Mouse (Mus musculus) heart, adult 2 months (tissue): ENCODE results near the gene Ift80. TPM values are rescaled to one million over a fixed set of nuclear protein-coding genes. Genes with fewer than 3 reads are reported as not detected.

ENCODE experiments used
- DNase-seq, 2 experiments: peaks; one replicate each; pipeline ENCODE4 v3.0.0; 2021
- H3K27ac ChIP-seq: fragments of 200-600 bp; 2 replicates; pipeline ENCODE4 v1.8.1; 2022
- H3K27me3 ChIP-seq: fragments of 200-500 bp; 2 replicates; pipeline ENCODE4 v1.6.1; 2012; ENCODE audit warnings: mild to moderate bottlenecking, low read length, inconsistent platforms, mixed read lengths; ENCODE audit not compliant: control insufficient read depth, insufficient read depth
- H3K36me3 ChIP-seq: fragments of 200-500 bp; 2 replicates; pipeline ENCODE4 v1.6.1; 2012; ENCODE audit warnings: low read length, inconsistent platforms; ENCODE audit not compliant: control insufficient read depth, insufficient read depth
- H3K4me1 ChIP-seq: fragments of 200-500 bp; 2 replicates; pipeline ENCODE4 v1.6.1; 2011; ENCODE audit warnings: low read length; ENCODE audit not compliant: control insufficient read depth, insufficient read depth
- H3K4me3 ChIP-seq: fragments of 200-600 bp; 2 replicates; pipeline ENCODE4 v1.8.1; 2022
- H3K79me2 ChIP-seq: fragments of 200-500 bp; replicated peaks from 2 replicates; pipeline ENCODE4 v1.6.1; 2012; ENCODE audit warnings: mild to moderate bottlenecking, inconsistent platforms, low read length, moderate library complexity, mixed read lengths; ENCODE audit not compliant: control insufficient read depth, insufficient read depth
- H3K9ac ChIP-seq: fragments of 200-500 bp; 2 replicates; pipeline ENCODE4 v1.6.1; 2012; ENCODE audit warnings: low read depth, mild to moderate bottlenecking, control low read depth, inconsistent platforms, low read length, mixed read lengths
- CTCF ChIP-seq: fragments of 200-600 bp; IDR thresholded peaks from 2 replicates; pipeline ENCODE4 v1.8.1; 2022; ENCODE audit warnings: antibody characterized with exemption, mild to moderate bottlenecking, moderate library complexity
- EP300 ChIP-seq: fragments of 200-500 bp; IDR thresholded peaks from 2 replicates; pipeline ENCODE4 v1.6.1; 2011; ENCODE audit warnings: low read depth, low read length, control low read depth; ENCODE audit not compliant: insufficient read depth
- POLR2A ChIP-seq: fragments of 200-500 bp; IDR thresholded peaks from 2 replicates; pipeline ENCODE4 v1.6.1; 2011; ENCODE audit warnings: mild to moderate bottlenecking, low read depth, low read length, control low read depth; ENCODE audit not compliant: insufficient read depth
- WGBS: fragments of 180-500 bp; shearing (Covaris S2); methylation state at CpG from one replicate; pipeline ENCODE4 v1.1.7; 2018; 5-methylcytosine and 5-hydroxymethylcytosine counted together
- intact Hi-C: fragments of 180-260 bp; cut with DNase I; formaldehyde crosslinking; loops from one replicate; pipeline ENCODE4 v1.15.1; 2025
- polyA plus RNA-seq: library from polyadenylated mRNA; depleted of rRNA; stranded (reverse); fragments of >200 nt; gene quantifications from 2 replicates; pipeline ENCODE4 v1.2.3, GENCODE M21; 2012
- total RNA-seq, 2 experiments: library from RNA; stranded (reverse); gene quantifications; 2 replicates each; pipeline ENCODE4 v1.2.3; 2021

Gene Ift80
- total and polyA plus RNA-seq, 3 experiments, result 1.3 to 5.1 (median 4.8) TPM

GRCm38 (mm10) chr3:68939312-68939711 lies 65.1 kb downstream of the Ift80 start:
- no peaks in the 10 kb centered on the region for H3K27me3 ChIP-seq
- H3K4me1 ChIP-seq, result no peaks in the 10 kb centered on the region
- no peak for DNase-seq
- H3K36me3 ChIP-seq, result no peaks in the 10 kb centered on the region
- H3K9ac ChIP-seq, result no peak overlapping the region
- no peak overlapping the region for H3K4me3 ChIP-seq
- WGBS, result 95% methylated on average over 7 of the region's 7 CpGs
- no peak overlapping the region for H3K27ac ChIP-seq
- intact Hi-C loops, result no loop called here
- no peaks in the 10 kb centered on the region for H3K79me2 ChIP-seq
- TF ChIP-seq CTCF, result no peak
- no peak for TF ChIP-seq EP300
- no peak for TF ChIP-seq POLR2A

GRCm38 (mm10) chr3:68936709-68937108 lies 67.7 kb downstream of the Ift80 start:
- intact Hi-C loops, result no loop called here
- Histone ChIP-seq H3K36me3 (no peaks in the 10 kb centered on the region), H3K79me2 (no peaks in the 10 kb centered on the region), H3K4me3 (no peak overlapping the region), H3K27me3 (no peaks in the 10 kb centered on the region), H3K27ac (no peak overlapping the region), H3K9ac (no peak overlapping the region), H3K4me1 (no peaks in the 10 kb centered on the region)
- no peak for DNase-seq
- WGBS, result 93% methylated on average over 3 of the region's 3 CpGs
- no peak for TF ChIP-seq POLR2A
- no peak for TF ChIP-seq CTCF
- no peak for TF ChIP-seq EP300

GRCm38 (mm10) chr3:68935498-68935897 lies 68.9 kb downstream of the Ift80 start:
- no peak for TF ChIP-seq EP300
- TF ChIP-seq CTCF, result peak; percentile 56
- no peak for TF ChIP-seq POLR2A
- DNase-seq, result no peak
- no peak overlapping the region for H3K4me3 ChIP-seq

GRCm38 (mm10) chr3:68934259-68934658 lies 70.1 kb downstream of the Ift80 start:
- no peaks in the 10 kb centered on the region for H3K4me1 ChIP-seq
- H3K79me2 ChIP-seq, result no peaks in the 10 kb centered on the region
- H3K36me3 ChIP-seq, result no peaks in the 10 kb centered on the region
- no peak overlapping the region for H3K27ac ChIP-seq
- 74% methylated on average over 7 of the region's 7 CpGs for WGBS
- no peak for TF ChIP-seq EP300
- no peak for TF ChIP-seq POLR2A
- TF ChIP-seq CTCF, result no peak
- no peak overlapping the region for H3K4me3 ChIP-seq
- no peaks in the 10 kb centered on the region for H3K27me3 ChIP-seq
- DNase-seq, result no peak
- no peak overlapping the region for H3K9ac ChIP-seq
- intact Hi-C loops, result no loop called here

More at GRCm38 (mm10) chr3:68935498-68935897, 68.9 kb downstream of the Ift80 start:
- Histone ChIP-seq H3K9ac (no peak overlapping the region), H3K79me2 (no peaks in the 10 kb centered on the region), H3K4me1 (no peaks in the 10 kb centered on the region), H3K36me3 (no peaks in the 10 kb centered on the region), H3K27me3 (no peaks in the 10 kb centered on the region), H3K27ac (no peak overlapping the region)
- WGBS, result 95% methylated on average over 1 of the region's 1 CpGs
- intact Hi-C loops, result no loop called here

DNA sequence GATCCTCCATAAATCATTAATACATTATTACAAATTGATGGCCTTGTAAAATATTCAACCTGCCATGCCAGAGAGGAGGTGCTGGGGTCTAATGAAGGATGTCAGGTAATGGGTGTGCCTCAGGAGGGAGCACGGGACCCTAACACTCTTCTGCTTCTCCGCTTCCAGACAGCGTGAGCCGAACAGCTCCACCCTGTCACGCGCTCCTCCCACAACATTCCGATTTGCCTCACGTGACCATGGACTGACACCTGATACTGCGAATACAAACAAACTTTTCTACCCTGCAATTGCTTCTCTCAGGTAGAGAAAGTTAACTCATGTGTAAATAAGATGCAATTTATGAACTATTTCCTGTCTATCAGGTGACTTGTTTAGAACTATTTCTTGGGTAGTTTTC lies 75.8 kb downstream of the Ift80 start:
- no peak overlapping the region for H3K4me3 ChIP-seq
- H3K36me3 ChIP-seq, result no peaks in the 10 kb centered on the region
- no peak overlapping the region for H3K9ac ChIP-seq
- no peak for DNase-seq
- TF ChIP-seq POLR2A, result no peak
- H3K4me1 ChIP-seq, result no peaks in the 10 kb centered on the region
- H3K79me2 ChIP-seq, result no peaks in the 10 kb centered on the region
- H3K27ac ChIP-seq, result no peak overlapping the region
- intact Hi-C loops, result no loop called here
- 78% methylated on average over 9 of the region's 9 CpGs for WGBS
- no peaks in the 10 kb centered on the region for H3K27me3 ChIP-seq

DNA sequence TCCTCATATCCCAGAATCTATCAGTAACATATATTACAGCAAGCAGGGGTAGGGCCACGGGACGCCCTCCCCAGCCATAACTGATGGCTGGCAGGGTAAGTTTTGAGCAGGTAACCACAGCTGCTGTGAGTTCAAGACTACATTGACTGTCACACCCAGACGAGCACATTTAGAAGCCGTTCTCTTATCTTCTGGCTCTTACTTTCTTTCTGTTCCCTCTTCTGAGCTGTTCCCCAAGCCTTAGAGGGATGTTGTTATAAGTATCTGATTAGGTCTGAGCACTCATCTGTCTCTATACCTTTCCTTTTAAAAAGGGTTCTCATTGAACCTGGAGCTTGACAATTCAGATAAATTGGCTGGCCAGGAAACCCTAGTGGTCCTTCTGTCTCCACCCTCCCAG lies 96.9 kb downstream of the Ift80 start:
- H3K27ac ChIP-seq, result no peak overlapping the region
- TF ChIP-seq EP300 (no peak), POLR2A (no peak), CTCF (no peak)
- WGBS, result 92% methylated on average over 4 of the region's 4 CpGs
- H3K4me3 ChIP-seq, result no peak overlapping the region
- no peaks in the 10 kb centered on the region for H3K79me2 ChIP-seq
- H3K4me1 ChIP-seq, result no peaks in the 10 kb centered on the region
- DNase-seq, result no peak
- intact Hi-C loops, result no loop called here
- H3K36me3 ChIP-seq, result no peaks in the 10 kb centered on the region
- no peak overlapping the region for H3K9ac ChIP-seq
- no peaks in the 10 kb centered on the region for H3K27me3 ChIP-seq
